Mouse (Mus musculus) thymus, postnatal 36 days (tissue): ENCODE results near the gene Olfr744.
"Not testable (repeated sequence)": the region's sequence is repeated elsewhere in the genome, so short reads cannot be mapped to it uniquely, and the experiment has no call there.

ENCODE experiments used
- DNase-seq, 2 experiments: peaks; one replicate each; pipeline ENCODE4 v3.0.0; 2022; ENCODE audit warnings: mixed read lengths in 2 of 2

Gene Olfr744

GRCm38 (mm10) chr14:50614579-50614978, at the start of gene Olfr744:
Olfr744 (plus strand) TSS chr14:50614879.
- no peak for DNase-seq

GRCm38 (mm10) chr14:50573056-50573455, 41.6 kb upstream of the Olfr744 start:
- not testable (repeated sequence) for DNase-seq

GRCm38 (mm10) chr14:50639088-50639487, 24.4 kb downstream of the Olfr744 start, which contains the start of gene Olfr745:
Olfr745 (plus strand) TSS chr14:50639388.
- no peak for DNase-seq

GRCm38 (mm10) chr14:50646783-50647182, 32.1 kb downstream of the Olfr744 start, which contains the start of gene Olfr746:
Olfr746 (plus strand) TSS chr14:50647083.
- no peak for DNase-seq
